Mouse (Mus musculus) CH12.LX (cell line): Measurements from ENCODE around the gene Scrn3. TPM values are rescaled to one million over a fixed set of nuclear protein-coding genes. Genes with fewer than 3 reads are reported as not detected.
A peak's percentile ranks its signal among the peaks of the same experiment; 100 is the strongest.

Experiments used
- DNase-seq: peaks from one replicate; pipeline ENCODE4 v3.0.0-alpha.2; 2013; ENCODE audit errors: extremely low read depth
- H3K27ac ChIP-seq: 2 replicates; pipeline ENCODE4 v1.5.1; 2012; ENCODE audit warnings: low read depth, mild to moderate bottlenecking, control low read depth, moderate library complexity; ENCODE audit not compliant: insufficient read depth
- H3K27me3 ChIP-seq: replicated peaks from 2 replicates; pipeline ENCODE3; 2012; ENCODE audit warnings: inconsistent platforms
- H3K36me3 ChIP-seq, 2 experiments: replicated peaks in 1 of 2; 2 replicates each; pipeline versions ENCODE3 to v1.6.1; 2012; ENCODE audit warnings: inconsistent platforms in 1 of 2, low read length in 1 of 2, mild to moderate bottlenecking in 1 of 2, mixed read lengths in 1 of 2, moderate library complexity in 1 of 2; ENCODE audit not compliant: control insufficient read depth in 1 of 2, insufficient read depth in 1 of 2
- H3K4me1 ChIP-seq, 2 experiments: 2 replicates each; pipeline ENCODE4 v1.6.1; 2012; ENCODE audit warnings: inconsistent platforms in 1 of 2, moderate library complexity in 1 of 2; ENCODE audit not compliant: insufficient read depth in 2 of 2, control insufficient read depth in 1 of 2
- H3K4me2 ChIP-seq: 2 replicates; pipeline ENCODE4 v1.6.1; 2012; ENCODE audit warnings: low read depth, mild to moderate bottlenecking, control low read depth; ENCODE audit not compliant: poor library complexity, insufficient read depth, severe bottlenecking
- H3K4me3 ChIP-seq, 3 experiments: fragments of 150-350 bp in 1 of 3; sonication (generic) in 1 of 3; replicated peaks in 1 of 3; 2 replicates each; pipeline versions ENCODE3 to v1.5.1; 2011 to 2012; ENCODE audit warnings: low read depth in 2 of 3, low read length in 2 of 3, mild to moderate bottlenecking in 2 of 3, moderate library complexity in 2 of 3, control low read depth in 1 of 3, improper control_type of control experiment in 1 of 3, inconsistent platforms in 1 of 3, mixed read lengths in 1 of 3; ENCODE audit not compliant: poor library complexity in 1 of 3
- H3K79me2 ChIP-seq: replicated peaks from 2 replicates; pipeline ENCODE4 v1.6.1; 2012; ENCODE audit warnings: mild to moderate bottlenecking, moderate library complexity; ENCODE audit not compliant: control insufficient read depth, poor library complexity, insufficient read depth, severe bottlenecking; ENCODE audit errors: extremely low read depth
- H3K9ac ChIP-seq: 2 replicates; pipeline ENCODE4 v1.6.1; 2012; ENCODE audit warnings: low read depth, mild to moderate bottlenecking, control low read depth, moderate library complexity; ENCODE audit not compliant: insufficient read depth
- H3K9me3 ChIP-seq: replicated peaks from 2 replicates; pipeline ENCODE3; 2012; ENCODE audit warnings: low read length, inconsistent platforms, mixed read lengths
- BHLHE40 ChIP-seq: IDR thresholded peaks from 2 replicates; pipeline ENCODE4 v1.6.1; 2011; ENCODE audit warnings: mild to moderate bottlenecking, low read depth, low read length, improper control_type of control experiment
- CTCF ChIP-seq, 2 experiments: IDR thresholded peaks in 1 of 2; conservative IDR thresholded peaks in 1 of 2; 2 replicates each; pipeline ENCODE4 v1.5.1; 2011 to 2012; ENCODE audit warnings: low read depth in 2 of 2, low read length in 2 of 2, improper control_type of control experiment in 1 of 2, inconsistent platforms in 1 of 2, mild to moderate bottlenecking in 1 of 2, moderate library complexity in 1 of 2
- E2F4 ChIP-seq: IDR thresholded peaks from 2 replicates; pipeline ENCODE4 v1.6.1; 2011; ENCODE audit warnings: low read depth, low read length, improper control_type of control experiment; ENCODE audit not compliant: insufficient replicate concordance
- ELF1 ChIP-seq: IDR thresholded peaks from 2 replicates; pipeline ENCODE4 v1.6.1; 2014; ENCODE audit warnings: low read depth, mild to moderate bottlenecking, inconsistent platforms, low read length, improper control_type of control experiment
- EP300 ChIP-seq: IDR thresholded peaks from 2 replicates; pipeline ENCODE4 v1.6.1; 2011; ENCODE audit warnings: low read length, improper control_type of control experiment
- ETS1 ChIP-seq: conservative IDR thresholded peaks from 2 replicates; pipeline ENCODE4 v1.6.1; 2012; ENCODE audit warnings: low read depth, mild to moderate bottlenecking, inconsistent platforms, low read length, improper control_type of control experiment, moderate library complexity
- JUND ChIP-seq: conservative IDR thresholded peaks from 2 replicates; pipeline ENCODE4 v1.6.1; 2011; ENCODE audit warnings: low read depth, low read length, improper control_type of control experiment
- MAFK ChIP-seq: IDR thresholded peaks from 2 replicates; pipeline ENCODE4 v1.6.1; 2011; ENCODE audit warnings: low read length, improper control_type of control experiment; ENCODE audit not compliant: insufficient replicate concordance
- MAX ChIP-seq: IDR thresholded peaks from 2 replicates; pipeline ENCODE4 v1.6.1; 2011; ENCODE audit warnings: low read length, improper control_type of control experiment
- MAZ ChIP-seq: IDR thresholded peaks from 2 replicates; pipeline ENCODE4 v1.6.1; 2012; ENCODE audit warnings: low read depth, mild to moderate bottlenecking, inconsistent platforms, low read length, improper control_type of control experiment, moderate library complexity
- MEF2A ChIP-seq: IDR thresholded peaks from 2 replicates; pipeline ENCODE4 v1.6.1; 2014; ENCODE audit warnings: low read depth, mild to moderate bottlenecking, inconsistent platforms, low read length, improper control_type of control experiment, borderline replicate concordance
- MXI1 ChIP-seq: IDR thresholded peaks from 2 replicates; pipeline ENCODE4 v1.6.1; 2011; ENCODE audit warnings: mild to moderate bottlenecking, low read depth, low read length, improper control_type of control experiment
- PAX5 ChIP-seq: IDR thresholded peaks from 2 replicates; pipeline ENCODE4 v1.6.1; 2012; ENCODE audit warnings: low read length, inconsistent platforms, mixed read lengths
- POLR2AphosphoS2 ChIP-seq: IDR thresholded peaks from 2 replicates; pipeline ENCODE4 v1.6.1; 2011; ENCODE audit warnings: low read depth, low read length, improper control_type of control experiment
- RAD21 ChIP-seq: IDR thresholded peaks from 2 replicates; pipeline ENCODE4 v1.6.1; 2011; ENCODE audit warnings: low read depth, mild to moderate bottlenecking, low read length, improper control_type of control experiment, moderate library complexity
- TCF12 ChIP-seq: IDR thresholded peaks from 2 replicates; pipeline ENCODE4 v1.6.1; 2014; ENCODE audit warnings: low read depth, mild to moderate bottlenecking, inconsistent platforms, low read length, improper control_type of control experiment
- ZC3H11A ChIP-seq: IDR thresholded peaks from 2 replicates; pipeline ENCODE4 v1.6.1; 2012; ENCODE audit warnings: low read depth, mild to moderate bottlenecking, inconsistent platforms, low read length, improper control_type of control experiment
- dilution Hi-C: fragments of 300-500 bp; cut with MboI; formaldehyde crosslinking; loops from 2 replicates; pipeline ENCODE4 v1.14.3; 2020; ENCODE audit warnings: low sequenced_read_pairs; ENCODE audit not compliant: extremely low pct_unique_long_range_greater_than_20kb, extremely low pct_ligation_motif_present
- in situ Hi-C: fragments of 300-500 bp; cut with MboI; formaldehyde crosslinking; loops from 3 replicates; pipeline ENCODE4 v1.14.3; 2019; ENCODE audit warnings: low sequenced_read_pairs, low pct_ligation_motif_present, low pct_unique_long_range_greater_than_20kb, mixed read lengths
- polyA plus RNA-seq: library from polyadenylated mRNA; unstranded; fragments of >175 nt; gene quantifications from 2 replicates; pipeline ENCODE4 v1.2.1, GENCODE M21; 2012; ENCODE audit warnings: low read depth; ENCODE audit not compliant: insufficient read length
- total RNA-seq, 2 experiments: library from RNA; depleted of rRNA; stranded (reverse); fragments of 300-350 nt in 1 of 2; fragments of >200 nt in 1 of 2; gene quantifications; 2 replicates each; pipeline ENCODE4 v1.2.3; 2012 to 2014

Gene Scrn3
- total and polyA plus RNA-seq, 3 experiments, result 6.6 to 14.8 (median 11.1) TPM

DNA sequence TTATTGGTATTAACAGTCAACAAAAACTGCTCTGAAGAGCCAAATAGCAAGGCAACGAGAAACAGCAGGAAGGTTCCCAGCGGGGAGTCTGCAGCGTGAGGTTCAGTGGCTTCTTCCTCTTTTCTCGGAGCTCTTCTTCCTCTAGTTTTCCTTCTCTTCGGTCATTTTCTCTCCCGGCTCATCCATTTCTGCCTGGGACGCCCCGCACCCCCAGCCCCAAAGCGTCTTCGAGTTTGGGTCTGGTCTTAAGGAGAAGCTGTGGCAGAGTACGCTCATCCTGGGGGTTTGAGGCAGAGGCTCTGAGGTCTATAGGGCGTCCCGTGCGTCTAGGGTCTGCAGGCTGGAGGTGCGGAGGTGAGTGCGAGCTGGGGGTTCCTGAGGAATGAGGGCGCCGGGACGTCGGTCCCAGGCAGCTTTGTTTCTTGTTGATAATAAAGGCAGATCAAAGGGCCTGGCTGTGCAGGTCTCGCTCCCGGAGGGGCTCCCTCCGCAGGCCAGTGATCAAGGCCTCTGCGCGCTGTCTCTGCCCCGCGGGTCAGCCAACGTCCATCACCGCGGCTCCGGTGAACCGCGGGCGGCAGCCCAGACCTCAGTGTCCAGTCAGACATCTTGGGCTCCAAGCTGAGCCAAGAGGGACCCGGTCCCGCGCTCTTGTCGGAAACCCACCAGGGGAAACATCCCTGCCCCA is 35.2 kb upstream of the Scrn3 start:
- H3K9ac ChIP-seq, result no peak overlapping the region
- H3K27ac ChIP-seq, result no peak overlapping the region
- H3K4me1 ChIP-seq, result peaks cover 0 to 5% of the 10 kb centered on the region in 2 experiments; a peak in 1 of 4 replicates
- H3K27me3 ChIP-seq, result peaks cover 31% of the 10 kb centered on the region
- H3K9me3 ChIP-seq, result peaks cover 14% of the 10 kb centered on the region
- dilution Hi-C loops, result no loop called here
- no peak for DNase-seq
- TF ChIP-seq MEF2A (no peak), RAD21 (no peak), BHLHE40 (no peak), MAX (no peak), POLR2AphosphoS2 (no peak), MAZ (no peak), PAX5 (no peak), JUND (no peak), CTCF (conservative IDR thresholded peaks at IDR 0.05 in 1 of 2, IDR thresholded peaks at IDR 0.05 in 1 of 2; ENCODE audit: low read depth in 2 of 2, low read length in 2 of 2) (no peak), MXI1 (no peak), ZC3H11A (no peak), TCF12 (no peak), ETS1 (no peak), ELF1 (no peak)
- no peaks in the 10 kb centered on the region for H3K79me2 ChIP-seq
- H3K4me3 ChIP-seq, result no peak overlapping the region
- H3K4me2 ChIP-seq, result peak overlapping the region; percentile 7; the same call in 1 of the 2 replicates
- in situ Hi-C loops, result loop anchor here (25.0 kb wide), 2 partner anchors 315 to 640 kb away; no protein-coding TSS in a partner anchor
- H3K36me3 ChIP-seq, result no peaks in the 10 kb centered on the region

DNA sequence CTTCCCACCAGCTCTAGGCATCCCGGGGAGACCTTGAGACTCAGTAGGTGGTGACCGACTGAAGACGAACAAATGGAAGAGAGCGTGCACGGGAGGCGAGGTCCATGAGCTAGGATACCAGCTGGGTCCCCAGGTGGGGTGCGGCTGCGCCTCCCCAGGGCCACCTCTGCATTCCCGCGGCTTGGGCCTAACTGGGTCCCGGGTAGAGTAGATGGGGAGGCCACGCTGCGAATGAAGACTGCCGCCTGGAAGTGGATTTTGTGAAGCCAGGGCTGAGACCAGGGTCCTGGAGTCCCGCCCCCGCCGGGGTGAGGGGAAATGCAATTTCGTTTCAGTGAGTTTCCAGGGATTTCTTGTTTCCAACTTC is 34.7 kb upstream of the Scrn3 start:
- Histone ChIP-seq H3K9ac (no peak overlapping the region), H3K79me2 (no peaks in the 10 kb centered on the region)
- TF ChIP-seq TCF12, result no peak
- no peak for TF ChIP-seq MAFK
- no peak for TF ChIP-seq MEF2A
- no peak for TF ChIP-seq MXI1
- TF ChIP-seq RAD21, result no peak
- no peak for TF ChIP-seq E2F4
- TF ChIP-seq EP300, result no peak
- TF ChIP-seq, all 38 proteins: peak for 0

More for the DNA sequence above, 34.7 kb upstream of the Scrn3 start:
- no peak overlapping the region for H3K27ac ChIP-seq
- in situ Hi-C loops (loop anchor here (25.0 kb wide), 2 partner anchors 315 to 640 kb away; no protein-coding TSS in a partner anchor), dilution Hi-C loops (no loop called here)
- H3K4me1 ChIP-seq, result peaks cover 0 to 5% of the 10 kb centered on the region in 2 experiments; a peak in 1 of 4 replicates
- no peaks in the 10 kb centered on the region for H3K36me3 ChIP-seq
- DNase-seq, result no peak
- no peak overlapping the region for H3K4me2 ChIP-seq
- H3K9me3 ChIP-seq, result peaks cover 13% of the 10 kb centered on the region
- peaks cover 31% of the 10 kb centered on the region for H3K27me3 ChIP-seq
- H3K4me3 ChIP-seq, result no peak overlapping the region
